Mouse (Mus musculus) kidney, adult 8-10 months (tissue): ENCODE results near the gene Cdk19.
"Not testable (repeated sequence)": the region's sequence is repeated elsewhere in the genome, so short reads cannot be mapped to it uniquely, and the experiment has no call there.

ENCODE experiments used
- DNase-seq, 2 experiments: peaks; one replicate each; pipeline ENCODE4 v3.0.0; 2022

Gene Cdk19

DNA sequence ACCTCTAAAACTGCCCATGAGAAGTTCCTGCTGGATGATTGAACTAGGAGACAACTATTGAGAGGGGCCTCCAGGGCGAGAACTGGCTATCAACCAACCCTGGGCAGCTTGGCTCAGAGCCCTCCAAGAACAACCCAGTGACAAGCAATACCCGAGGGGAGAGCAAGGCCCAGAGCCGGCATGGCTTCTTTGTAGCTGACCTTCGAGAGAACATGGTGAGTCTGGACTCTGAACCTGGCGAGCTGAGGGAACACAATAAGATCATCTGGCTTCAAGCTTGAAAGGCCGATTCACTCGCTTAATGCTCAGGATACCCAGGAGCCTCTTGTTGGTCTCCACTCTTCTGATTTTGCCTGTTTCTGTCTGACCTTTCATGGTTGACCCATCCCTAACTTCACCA, 151.8 kb downstream of the Cdk19 start:
- DNase-seq, result peak in 1 of 2 experiments; percentile 30

DNA sequence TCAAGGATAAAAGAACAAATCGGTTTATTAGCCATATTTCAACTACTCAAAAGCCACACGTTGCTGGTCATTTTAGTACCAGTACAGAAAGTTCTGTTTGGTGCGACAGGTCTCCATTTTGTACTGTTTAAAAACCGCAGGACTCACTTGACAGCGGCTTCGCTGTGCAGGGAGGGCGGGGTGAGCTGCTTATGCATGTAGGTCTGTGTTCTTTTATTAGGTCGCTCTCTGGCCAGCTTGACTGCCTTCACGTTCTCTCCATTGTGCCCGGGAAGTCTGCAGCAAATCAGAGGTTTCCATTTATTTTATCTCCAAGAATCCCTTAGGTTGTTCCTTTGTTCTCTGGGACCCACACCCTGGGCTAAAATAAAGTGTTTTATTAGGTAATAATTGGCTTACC, 152.4 kb downstream of the Cdk19 start:
- DNase-seq, result no peak

DNA sequence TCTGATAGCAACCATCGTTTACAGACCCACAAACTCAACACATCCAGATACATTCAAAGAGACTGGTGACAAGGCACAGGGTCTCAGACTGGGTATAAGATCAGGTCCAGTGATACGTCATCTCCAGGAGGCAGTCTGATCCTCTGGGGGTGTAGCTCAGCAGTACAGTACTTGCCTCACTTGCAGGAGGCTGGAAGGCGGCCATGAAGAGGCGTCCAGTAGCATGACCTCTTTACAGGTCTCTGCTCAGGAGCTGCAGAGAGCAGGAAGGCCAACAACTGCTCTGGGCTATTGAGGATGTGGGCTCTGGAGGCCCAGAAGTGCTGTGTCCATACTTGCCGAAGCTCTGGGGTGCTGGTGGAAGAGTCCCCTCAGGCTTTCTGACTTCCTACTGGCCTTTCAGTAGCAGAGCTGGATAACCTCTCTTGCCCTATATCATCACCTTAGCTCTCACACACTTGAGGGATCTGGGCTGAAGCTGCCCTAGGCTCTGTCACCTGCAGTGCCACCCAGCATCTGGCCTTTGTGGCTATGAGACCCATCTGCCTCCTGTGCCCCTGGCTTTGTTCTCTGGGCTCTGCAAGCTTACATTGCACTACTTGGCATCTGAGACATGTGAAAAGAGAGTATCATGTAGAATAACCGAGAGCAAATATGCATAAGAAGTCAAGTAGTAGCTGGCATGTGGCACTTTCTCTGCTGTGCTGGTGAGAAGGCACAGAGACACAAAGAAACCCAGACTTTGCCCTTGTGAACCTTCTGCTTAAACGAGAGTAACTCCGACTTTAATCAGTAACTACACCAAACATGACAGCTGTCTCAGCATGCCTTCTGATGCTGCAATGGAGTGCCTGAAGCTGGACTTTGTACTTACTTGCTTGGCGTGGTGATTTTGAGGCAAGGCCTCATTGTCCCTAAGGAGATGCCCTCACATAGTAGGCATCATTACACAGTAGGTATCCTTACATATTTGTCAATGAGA, 155.1 kb downstream of the Cdk19 start:
- DNase-seq, result peak; percentile 70 to 89

DNA sequence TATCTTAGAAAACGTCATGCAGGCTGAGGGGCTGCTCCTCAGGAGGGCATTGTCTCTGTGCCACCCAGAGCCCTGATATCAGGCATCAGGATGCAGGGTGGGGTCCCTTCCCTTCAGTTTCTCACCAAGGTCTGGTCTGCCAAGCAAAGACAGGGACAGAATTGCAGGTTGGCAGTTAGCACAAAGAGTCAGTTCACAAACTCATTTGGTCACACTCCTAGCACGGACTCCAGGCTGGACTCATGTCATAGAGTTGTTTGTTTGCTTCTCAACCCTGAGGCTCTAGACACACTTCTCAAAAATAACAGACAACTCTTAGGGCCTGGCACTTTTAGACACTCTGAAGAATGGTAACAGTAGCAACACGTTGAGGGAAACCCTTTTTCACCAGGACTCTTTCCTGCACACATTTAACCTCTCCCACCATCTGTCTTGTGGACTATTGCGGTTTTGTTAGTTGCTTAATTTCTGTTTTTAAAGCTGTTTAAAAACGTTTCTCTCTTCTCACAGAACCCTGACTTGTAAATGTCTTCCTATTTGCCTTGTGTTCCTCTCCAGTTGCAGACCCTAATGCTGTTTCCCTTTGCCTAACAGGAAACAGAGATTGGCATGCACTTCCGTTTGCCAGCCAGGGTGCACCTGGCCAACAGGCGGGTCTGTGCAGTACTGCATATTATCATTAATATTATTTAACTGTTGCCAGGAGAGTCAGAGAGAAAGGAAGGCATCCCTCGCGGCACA, 158.1 kb downstream of the Cdk19 start:
- no peak for DNase-seq

DNA sequence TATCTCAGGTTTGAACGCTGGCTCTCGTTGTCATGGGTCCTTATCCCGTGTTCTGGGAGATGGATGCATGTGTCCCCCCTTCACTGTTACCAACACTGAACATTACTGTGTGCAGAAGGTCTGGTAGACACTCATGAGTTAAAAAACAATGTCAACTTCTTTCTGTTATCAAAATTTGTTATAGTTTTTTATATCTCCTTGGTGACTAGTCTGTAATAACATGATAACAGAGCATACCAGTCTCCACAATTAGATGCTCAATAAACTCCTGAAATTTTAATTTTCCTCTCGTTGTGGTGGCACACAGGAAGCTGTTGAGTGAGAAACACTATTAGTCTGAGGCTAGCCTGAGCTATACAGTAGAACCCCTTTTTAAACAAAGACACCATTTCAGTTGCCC, 159.1 kb downstream of the Cdk19 start:
- DNase-seq, result no peak

DNA sequence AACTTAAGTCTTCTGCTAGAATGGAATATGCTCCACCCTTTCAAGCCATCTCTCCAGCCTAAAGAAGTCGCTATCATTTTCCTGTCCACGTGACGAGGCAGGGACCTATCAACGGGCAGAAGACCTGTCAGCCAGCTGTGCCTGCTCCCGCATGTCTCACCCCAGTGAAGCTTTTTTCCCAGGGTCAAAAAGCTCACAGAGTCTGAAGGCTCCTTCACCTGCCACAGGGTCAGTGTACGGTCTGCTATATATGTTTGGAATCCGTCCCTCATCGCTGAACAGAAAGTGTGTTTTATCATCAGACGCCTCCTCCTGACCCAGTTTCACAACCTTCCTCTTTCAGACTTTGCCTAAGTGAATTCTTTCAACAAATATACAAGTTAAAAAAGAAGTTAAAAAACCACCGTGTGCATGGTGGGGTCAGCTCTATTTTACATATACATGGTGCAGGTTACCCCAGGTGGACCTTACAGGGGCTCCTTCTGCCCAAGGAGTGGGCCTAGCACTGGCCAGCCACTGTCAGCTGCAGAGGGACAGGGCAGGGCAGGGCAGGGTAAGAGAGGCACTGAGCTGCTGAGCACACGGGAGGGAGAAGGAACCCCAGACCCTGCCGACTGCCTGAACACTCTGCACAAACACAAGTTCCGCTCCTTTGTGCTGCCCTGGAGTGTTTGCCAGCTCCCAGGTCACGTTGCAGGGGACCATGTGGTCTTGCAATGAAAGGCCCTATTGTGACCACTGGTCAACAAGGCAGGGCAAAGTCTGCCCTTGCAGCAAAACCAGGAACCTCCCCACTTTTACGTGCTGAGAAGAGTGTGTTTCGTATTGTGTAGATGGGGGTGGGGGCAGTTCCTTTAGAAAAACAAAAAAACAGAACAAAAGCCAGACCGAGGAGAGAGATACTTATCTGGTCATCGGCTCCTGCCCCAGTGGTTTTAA, 160.2 kb downstream of the Cdk19 start:
- peak; percentile 77 to 80 for DNase-seq

DNA sequence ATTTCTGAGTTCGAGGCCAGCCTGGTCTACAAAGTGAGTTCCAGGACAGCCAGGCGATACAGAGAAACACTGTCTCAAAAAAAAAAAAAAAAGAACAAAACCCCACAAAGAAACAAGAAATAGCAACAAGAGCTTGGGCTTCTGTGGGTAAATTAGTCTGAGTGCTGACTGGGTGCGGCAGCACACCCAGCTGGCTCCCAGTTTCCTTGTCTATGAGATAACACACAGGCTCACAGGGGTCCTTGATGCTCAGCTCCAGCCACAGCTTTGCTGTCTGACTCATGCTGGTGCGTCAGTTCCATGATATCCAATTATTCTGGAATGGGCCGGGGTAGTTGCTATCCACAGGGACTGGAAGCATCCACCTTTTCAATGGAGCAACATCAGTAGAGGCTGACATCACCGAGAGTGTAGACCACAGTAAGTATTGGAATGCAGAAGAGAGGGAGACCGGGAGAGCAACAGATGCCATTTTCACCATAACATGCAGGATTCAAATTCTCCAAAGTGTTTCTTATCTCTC, 161.4 kb downstream of the Cdk19 start:
- no peak for DNase-seq

DNA sequence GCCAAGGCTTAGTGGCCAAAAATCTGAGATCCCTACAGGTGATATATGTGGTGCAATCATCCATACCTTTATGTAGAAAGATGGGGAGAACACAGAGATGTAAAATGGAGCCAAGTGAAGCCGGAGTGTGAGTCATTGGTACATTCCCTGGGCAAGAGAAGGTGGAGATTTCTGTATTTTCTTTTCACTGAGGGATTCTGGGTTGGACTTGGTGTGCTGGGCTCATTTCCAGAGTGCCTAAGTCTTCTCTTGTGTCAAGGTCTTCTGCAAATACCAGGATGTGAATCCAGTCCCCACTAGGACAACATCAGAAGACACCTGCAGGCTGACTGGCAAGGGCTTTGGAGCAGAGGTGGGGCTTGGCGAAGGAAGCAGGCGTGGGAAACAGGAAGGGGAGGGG, 163.4 kb downstream of the Cdk19 start:
- DNase-seq, result no peak

DNA sequence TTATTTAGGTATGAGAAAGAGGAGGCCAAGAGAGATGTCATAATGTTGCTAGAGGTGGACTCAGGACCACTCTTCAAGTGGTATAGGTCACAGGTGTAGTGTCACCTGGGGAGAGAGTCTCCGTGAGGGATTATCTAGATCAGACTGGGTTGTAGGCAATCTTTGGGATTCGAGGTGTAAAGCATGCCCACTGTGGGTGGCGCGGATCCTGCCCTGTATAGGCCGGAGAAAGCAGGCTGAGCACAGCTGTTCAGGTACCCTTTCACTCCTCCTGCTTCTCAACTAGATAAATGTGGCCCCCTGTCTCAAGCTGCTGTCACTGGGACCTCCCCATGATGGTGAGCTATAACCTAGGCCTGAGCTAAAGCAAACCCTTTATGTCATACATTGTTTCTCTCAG, 171.0 kb downstream of the Cdk19 start:
- DNase-seq, result no peak

DNA sequence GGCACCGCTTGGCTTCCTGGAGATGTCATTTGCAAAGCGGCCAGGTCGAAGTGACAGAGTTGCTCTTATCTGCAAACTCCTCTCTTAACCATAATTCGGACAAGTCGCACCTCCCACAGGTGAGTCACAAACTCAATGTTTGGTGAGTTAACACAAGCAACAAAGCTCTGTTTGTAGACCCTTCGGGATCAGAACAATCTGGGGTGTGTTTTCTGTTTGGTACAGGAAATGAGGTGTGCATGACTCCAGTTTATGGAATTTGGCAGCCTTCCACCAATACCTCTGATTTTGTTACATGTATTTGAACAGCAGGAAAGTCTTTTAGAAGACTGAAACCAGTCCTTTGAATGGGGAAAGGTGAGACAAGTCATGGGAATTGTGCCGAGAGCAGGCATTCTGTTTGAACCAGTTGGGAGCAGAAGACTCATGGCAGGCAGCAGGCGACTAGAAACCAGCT, 171.9 kb downstream of the Cdk19 start:
- DNase-seq, result no peak

DNA sequence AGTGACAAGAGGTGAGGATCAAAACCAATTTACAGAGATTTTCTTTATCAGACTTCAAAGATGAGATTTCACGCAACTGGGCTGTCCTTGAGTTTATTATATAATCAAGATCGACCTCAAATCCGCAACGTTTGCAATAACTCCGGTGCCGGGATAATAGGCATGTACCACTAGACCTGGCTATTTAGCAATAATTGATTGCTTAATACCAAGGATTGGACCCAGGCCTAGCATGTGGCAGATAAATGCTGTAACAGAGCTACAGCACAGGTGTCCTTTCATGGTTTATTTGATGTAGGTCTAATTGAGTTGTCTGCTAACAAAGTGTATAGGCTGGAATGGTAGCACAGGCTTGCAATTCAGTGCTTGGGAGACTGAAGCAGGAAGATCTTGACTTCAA, 172.8 kb downstream of the Cdk19 start:
- no peak for DNase-seq

DNA sequence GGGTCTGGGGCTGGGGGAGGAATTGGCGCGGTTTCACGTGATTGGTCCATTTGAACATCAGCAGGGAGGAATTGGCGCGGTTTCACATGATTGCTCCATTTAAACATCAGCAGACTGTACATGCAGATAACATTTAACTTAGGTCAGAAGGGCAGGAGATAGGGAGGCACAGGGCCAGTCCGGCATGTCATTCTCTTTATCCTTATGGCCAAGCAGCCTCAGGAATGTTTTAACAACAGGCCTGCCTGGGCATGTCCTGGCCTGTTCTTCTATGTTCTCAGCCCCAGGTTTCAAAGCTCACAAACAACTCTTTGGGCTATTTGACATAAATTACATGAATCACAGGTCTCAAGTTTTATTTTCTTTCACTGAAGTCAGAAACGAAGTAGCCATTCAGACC, 173.6 kb downstream of the Cdk19 start:
- DNase-seq, result not testable (repeated sequence)

DNA sequence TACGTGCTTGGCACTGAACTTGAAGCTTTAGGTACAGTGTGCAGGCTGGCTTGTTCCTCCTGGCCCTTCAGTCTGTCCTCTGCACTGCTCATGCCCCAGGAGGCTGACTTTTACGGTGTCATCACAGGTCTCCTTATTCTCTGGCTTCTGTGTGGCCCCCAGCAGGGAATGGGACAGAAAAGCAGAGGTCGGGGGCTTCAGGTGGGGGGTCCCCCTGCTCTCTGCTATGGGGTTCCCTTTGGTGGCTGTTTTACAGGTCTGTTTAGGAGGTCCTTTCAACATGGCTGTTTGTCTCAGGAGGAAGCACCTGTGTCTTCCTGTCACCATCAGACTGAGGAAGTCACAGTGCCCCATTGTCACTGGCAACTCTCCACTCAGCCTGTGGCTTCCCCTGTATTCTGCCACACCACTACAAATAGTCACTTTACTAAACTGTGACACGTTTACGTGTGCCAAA, 175.9 kb downstream of the Cdk19 start:
- no peak for DNase-seq

DNA sequence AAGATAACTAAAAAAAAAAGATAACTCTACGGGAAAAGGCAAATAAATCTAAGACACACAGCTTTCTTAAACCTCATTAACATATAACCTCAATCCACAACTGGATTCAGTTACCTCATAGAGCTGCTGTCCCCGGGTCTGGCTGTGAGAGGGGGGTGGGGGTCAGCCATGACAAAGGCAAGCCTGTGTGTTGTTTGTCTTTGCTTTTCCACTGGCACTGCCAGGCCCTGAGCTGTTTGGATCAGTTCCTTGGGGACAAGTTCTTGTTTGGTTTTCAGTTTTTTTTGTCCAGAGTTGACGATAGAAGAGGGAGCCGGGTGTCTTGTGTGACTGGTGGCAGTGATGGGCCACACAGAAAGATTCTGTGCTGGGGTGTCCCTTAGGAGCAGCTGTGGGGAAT, 177.1 kb downstream of the Cdk19 start:
- no peak for DNase-seq

DNA sequence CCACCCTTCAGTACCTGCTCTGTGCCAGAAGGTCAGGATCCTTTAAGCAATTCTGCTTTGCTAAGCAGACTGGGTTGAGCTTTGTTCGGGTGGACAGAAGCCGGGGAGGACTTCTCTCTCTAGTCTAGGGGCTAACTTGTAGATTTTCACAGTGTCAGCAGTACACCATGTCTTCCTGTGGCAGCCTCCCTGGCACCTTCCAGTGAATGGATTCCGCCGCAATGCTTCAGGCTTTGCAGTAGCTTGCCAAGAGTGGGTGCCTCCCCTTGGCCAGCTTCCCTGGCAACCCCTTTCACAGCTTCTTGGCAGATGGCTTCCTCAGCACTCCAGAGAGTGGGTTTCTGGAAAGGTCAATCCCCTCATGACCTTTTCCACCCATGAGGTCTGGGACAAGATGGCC, 180.2 kb downstream of the Cdk19 start:
- peak; percentile 91 to 92 for DNase-seq

DNA sequence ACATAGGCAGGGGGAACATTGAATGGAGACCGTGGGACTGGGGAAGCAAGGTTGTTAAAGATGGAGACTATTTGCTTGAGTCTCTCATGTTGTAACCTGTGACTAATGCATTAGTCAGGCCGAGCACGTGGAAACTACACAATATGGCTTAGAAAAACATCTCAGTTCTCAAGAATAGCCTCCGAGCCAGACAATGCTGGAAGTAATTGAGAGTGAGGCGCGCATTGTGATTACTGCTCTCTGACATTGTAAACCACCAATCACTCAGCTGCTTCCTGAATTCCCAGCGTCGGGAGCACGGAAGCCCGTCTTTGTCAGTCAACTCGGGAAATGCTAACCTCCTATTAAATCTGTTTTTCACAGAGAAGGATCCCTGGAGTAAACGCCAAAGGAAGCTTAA, 182.2 kb downstream of the Cdk19 start:
- DNase-seq, result no peak

DNA sequence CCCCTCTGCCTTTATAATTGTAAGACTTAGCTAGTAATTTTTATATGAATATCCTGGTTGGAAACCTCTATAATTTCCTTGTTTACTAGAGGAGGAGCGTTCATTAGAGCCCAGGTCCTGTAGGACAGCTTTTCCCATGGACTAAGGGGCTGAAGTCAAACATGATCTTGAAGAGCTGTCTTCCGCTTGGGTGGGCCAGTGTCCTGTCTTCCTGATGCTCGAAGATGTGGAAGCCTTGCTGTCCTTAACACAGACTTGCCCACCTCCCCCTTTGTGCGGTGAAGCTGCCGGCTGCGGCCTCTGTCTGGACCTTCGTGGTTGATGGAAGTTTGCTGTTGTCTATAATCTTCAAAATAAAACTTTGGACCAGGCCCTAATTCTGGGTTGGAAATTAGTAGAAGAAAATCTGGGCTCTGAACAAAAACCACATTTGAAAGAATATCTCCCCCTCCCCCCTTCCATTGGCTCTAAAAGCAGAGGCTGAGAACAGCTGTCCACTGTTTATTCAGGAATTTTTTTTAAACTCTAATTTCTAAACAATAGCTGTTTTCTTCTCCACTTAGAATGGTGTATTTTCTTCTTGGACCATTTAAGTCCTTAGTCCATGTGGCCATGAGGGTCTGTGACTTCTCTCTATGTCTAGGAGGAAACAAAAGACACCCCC, 184.1 kb downstream of the Cdk19 start:
- DNase-seq, result no peak

DNA sequence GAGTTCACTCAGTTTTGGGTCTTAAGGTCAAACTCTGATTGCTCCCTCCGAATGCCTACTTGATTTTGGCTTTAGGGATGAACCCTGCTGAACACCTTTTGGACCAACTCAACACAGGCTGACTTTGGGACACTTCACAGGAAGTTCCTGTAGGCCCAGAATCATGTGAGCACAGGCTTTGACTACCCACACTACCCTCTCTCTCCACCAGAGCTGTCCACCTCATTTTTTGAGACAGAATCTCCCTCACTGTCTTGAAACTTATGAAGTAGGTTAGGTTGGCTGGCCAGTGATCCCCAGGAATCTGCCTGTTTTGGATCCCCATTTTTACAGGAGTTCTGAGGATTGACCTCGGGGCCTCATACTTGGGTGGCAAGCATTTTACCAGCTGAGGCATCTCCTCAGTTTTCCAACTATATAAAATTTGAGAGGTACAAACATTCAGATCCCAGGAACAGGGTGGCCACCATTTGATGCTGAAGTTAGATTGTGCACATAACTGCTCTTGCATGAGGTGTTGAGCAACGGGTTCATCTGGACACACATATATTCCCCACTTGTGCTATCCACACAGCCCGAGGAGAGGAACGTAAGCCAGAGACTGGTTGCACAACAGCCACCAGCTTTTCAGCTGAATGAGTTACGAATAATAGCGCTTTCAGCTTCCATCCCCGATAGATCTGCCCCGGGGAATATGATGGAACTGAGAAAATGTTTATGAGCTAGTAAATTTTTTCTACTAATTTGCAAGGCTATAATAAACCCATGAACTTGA, 184.9 kb downstream of the Cdk19 start:
- DNase-seq, result no peak

DNA sequence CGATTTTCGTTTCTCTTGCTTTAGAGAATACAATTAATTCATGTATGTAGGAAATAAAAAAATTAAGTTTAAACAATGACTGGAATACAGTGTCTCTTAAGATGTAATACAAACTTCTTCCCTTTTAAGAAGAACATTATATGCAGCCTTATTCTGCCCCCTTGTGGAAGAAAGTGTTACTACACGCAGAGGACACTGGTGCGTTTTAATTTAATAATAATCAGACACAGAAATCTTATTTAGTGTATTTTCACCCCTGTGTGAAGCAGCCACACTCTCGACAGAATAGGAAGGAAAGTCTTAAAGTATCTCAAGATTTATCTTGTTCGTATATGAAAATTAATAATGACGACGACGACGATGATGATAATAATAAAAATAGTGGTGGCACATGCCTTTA, 185.6 kb downstream of the Cdk19 start:
- DNase-seq, result peak; percentile 45 to 57

DNA sequence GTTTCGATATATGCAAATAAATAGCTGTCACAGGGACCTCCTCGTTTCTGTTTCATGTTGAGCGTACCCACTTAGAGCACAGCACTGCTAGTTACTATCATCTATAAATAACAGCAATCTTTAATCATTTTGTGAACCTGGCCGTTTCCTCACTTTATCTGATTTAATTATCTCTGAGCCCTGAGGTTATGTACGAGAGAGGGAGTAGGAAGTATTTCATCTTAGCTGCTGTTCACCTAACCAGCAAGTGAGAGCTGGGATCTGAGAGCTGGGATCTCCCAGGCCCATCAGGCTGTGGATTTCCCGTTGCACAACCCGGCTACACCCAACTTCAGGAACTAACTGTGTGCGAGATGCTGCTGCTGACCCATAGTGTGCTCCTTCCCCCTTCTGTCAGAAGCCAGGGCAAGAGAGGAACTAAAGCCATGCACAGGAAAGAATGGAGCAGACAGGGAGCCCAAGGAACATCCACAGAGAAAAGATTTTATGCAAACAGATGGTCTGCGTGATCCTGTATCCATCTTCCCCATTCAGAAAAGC, 186.3 kb downstream of the Cdk19 start:
- no peak for DNase-seq

DNA sequence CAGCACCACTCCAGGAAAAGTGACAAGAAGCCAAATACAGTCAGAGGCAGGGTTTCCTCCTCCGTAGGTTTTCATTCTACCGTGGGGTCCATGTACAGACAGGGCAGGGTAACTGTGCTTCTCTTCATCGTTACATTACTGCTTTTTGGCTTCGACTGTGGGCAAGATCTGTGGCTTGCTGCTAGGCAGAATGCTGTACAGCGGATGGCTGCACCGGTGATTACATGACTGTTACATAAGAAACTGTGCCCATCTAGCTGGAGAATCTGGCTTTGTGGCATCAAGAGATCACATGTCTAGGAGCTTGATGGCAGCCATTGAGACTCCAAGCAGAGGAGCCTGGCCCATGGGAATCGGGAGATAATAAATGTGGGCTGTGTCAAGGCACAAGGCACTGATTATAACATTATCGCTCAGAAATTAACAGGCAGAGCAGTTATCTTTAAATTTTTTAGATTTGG, 187.0 kb downstream of the Cdk19 start:
- no peak for DNase-seq
